Mouse (Mus musculus) MEL (cell line): Measurements from ENCODE around the gene Guca2a. TPM values are rescaled to one million over a fixed set of nuclear protein-coding genes. Genes with fewer than 3 reads are reported as not detected.

Source experiments
- DNase-seq: peaks from one replicate; pipeline ENCODE4 v3.0.0; 2011; ENCODE audit warnings: low read depth, low spot score
- H3K27ac ChIP-seq: 2 replicates; pipeline ENCODE4 v1.5.1; 2012; ENCODE audit warnings: low read depth, mild to moderate bottlenecking, control low read depth, low read length, moderate library complexity; ENCODE audit not compliant: control insufficient read depth
- H3K27me3 ChIP-seq, 2 experiments: fragments of 150-350 bp in 1 of 2; sonication (generic) in 1 of 2; 2 replicates each; pipeline ENCODE4 v1.6.1; 2012; ENCODE audit warnings: low read length in 2 of 2, mild to moderate bottlenecking in 2 of 2, improper control_type of control experiment in 1 of 2, moderate library complexity in 1 of 2; ENCODE audit not compliant: insufficient read depth in 2 of 2, control insufficient read depth in 1 of 2
- H3K36me3 ChIP-seq, 2 experiments: 2 replicates each; pipeline ENCODE4 v1.6.1; 2012 to 2014; ENCODE audit warnings: low read length in 2 of 2, improper control_type of control experiment in 1 of 2, inconsistent platforms in 1 of 2, mild to moderate bottlenecking in 1 of 2; ENCODE audit not compliant: insufficient read depth in 2 of 2, control insufficient read depth in 1 of 2
- H3K4me1 ChIP-seq, 2 experiments: fragments of 150-350 bp in 1 of 2; sonication (generic) in 1 of 2; 2 replicates each; pipeline ENCODE4 v1.6.1; 2012; ENCODE audit warnings: low read length in 2 of 2, improper control_type of control experiment in 1 of 2, mild to moderate bottlenecking in 1 of 2; ENCODE audit not compliant: insufficient read depth in 2 of 2, control insufficient read depth in 1 of 2
- H3K4me3 ChIP-seq, 2 experiments: fragments of 150-350 bp in 1 of 2; sonication (generic) in 1 of 2; 2 replicates each; pipeline ENCODE4 v1.5.1; 2012; ENCODE audit warnings: low read depth in 2 of 2, low read length in 2 of 2, mild to moderate bottlenecking in 2 of 2, moderate library complexity in 2 of 2, control low read depth in 1 of 2, improper control_type of control experiment in 1 of 2; ENCODE audit not compliant: control insufficient read depth in 1 of 2, insufficient read depth in 1 of 2
- H3K79me2 ChIP-seq: 2 replicates; pipeline ENCODE4 v1.6.1; 2012; ENCODE audit warnings: mild to moderate bottlenecking, low read length, moderate library complexity; ENCODE audit not compliant: control insufficient read depth, poor library complexity, insufficient read depth
- H3K9ac ChIP-seq: 2 replicates; pipeline ENCODE4 v1.6.1; 2012; ENCODE audit warnings: low read depth, mild to moderate bottlenecking, control low read depth, low read length, moderate library complexity; ENCODE audit not compliant: control insufficient read depth, poor library complexity, severe bottlenecking
- H3K9me3 ChIP-seq: fragments of 150-350 bp; sonication (generic); replicated peaks from 2 replicates; pipeline ENCODE4 v1.6.1; 2012; ENCODE audit warnings: mild to moderate bottlenecking, low read length, improper control_type of control experiment, moderate library complexity; ENCODE audit not compliant: insufficient read depth
- BHLHE40 ChIP-seq: IDR thresholded peaks from 2 replicates; pipeline ENCODE4 v1.6.1; 2012; ENCODE audit warnings: low read depth, mild to moderate bottlenecking, inconsistent platforms, low read length, improper control_type of control experiment, borderline replicate concordance
- CHD1 ChIP-seq: IDR thresholded peaks from 2 replicates; pipeline ENCODE4 v1.6.1; 2012; ENCODE audit warnings: low read depth, mild to moderate bottlenecking, inconsistent platforms, low read length, improper control_type of control experiment
- CHD2 ChIP-seq: IDR thresholded peaks from 2 replicates; pipeline ENCODE4 v1.6.1; 2011; ENCODE audit warnings: low read length, improper control_type of control experiment
- CTCF ChIP-seq, 3 experiments: IDR thresholded peaks in 2 of 3; conservative IDR thresholded peaks in 1 of 3; 2 replicates each; pipeline ENCODE4 v1.5.1; 2011 to 2012; ENCODE audit warnings: low read length in 3 of 3, low read depth in 2 of 3, mild to moderate bottlenecking in 2 of 3, improper control_type of control experiment in 1 of 3, inconsistent platforms in 1 of 3, mixed read lengths in 1 of 3, moderate library complexity in 1 of 3; ENCODE audit not compliant: control insufficient read depth in 1 of 3, insufficient read depth in 1 of 3, poor library complexity in 1 of 3, severe bottlenecking in 1 of 3
- ELF1 ChIP-seq: IDR thresholded peaks from 2 replicates; pipeline ENCODE4 v1.6.1; 2014; ENCODE audit warnings: low read depth, mild to moderate bottlenecking, inconsistent platforms, low read length, improper control_type of control experiment, moderate library complexity
- EP300 ChIP-seq, 2 experiments: IDR thresholded peaks; 2 replicates each; pipeline ENCODE4 v1.6.1; 2011; ENCODE audit warnings: improper control_type of control experiment in 2 of 2, low read length in 2 of 2, low read depth in 1 of 2, mild to moderate bottlenecking in 1 of 2
- ETS1 ChIP-seq: IDR thresholded peaks from 2 replicates; pipeline ENCODE4 v1.6.1; 2012; ENCODE audit warnings: low read depth, mild to moderate bottlenecking, inconsistent platforms, low read length, improper control_type of control experiment, moderate library complexity
- GABPA ChIP-seq: IDR thresholded peaks from 2 replicates; pipeline ENCODE4 v1.6.1; 2012; ENCODE audit warnings: low read depth, mild to moderate bottlenecking, inconsistent platforms, low read length, improper control_type of control experiment, moderate library complexity
- HCFC1 ChIP-seq: IDR thresholded peaks from 2 replicates; pipeline ENCODE4 v1.6.1; 2012; ENCODE audit warnings: low read depth, mild to moderate bottlenecking, inconsistent platforms, low read length, improper control_type of control experiment, moderate library complexity
- JUND ChIP-seq: IDR thresholded peaks from 2 replicates; pipeline ENCODE4 v1.6.1; 2011; ENCODE audit warnings: low read depth, mild to moderate bottlenecking, improper control_type of control experiment, low read length
- MAFK ChIP-seq: IDR thresholded peaks from 2 replicates; pipeline ENCODE4 v1.6.1; 2011; ENCODE audit warnings: low read depth, mild to moderate bottlenecking, low read length, improper control_type of control experiment, borderline replicate concordance
- MAZ ChIP-seq: IDR thresholded peaks from 2 replicates; pipeline ENCODE4 v1.6.1; 2012; ENCODE audit warnings: low read depth, mild to moderate bottlenecking, inconsistent platforms, low read length, improper control_type of control experiment
- MEF2A ChIP-seq: IDR thresholded peaks from 2 replicates; pipeline ENCODE4 v1.6.1; 2014; ENCODE audit warnings: low read depth, mild to moderate bottlenecking, inconsistent platforms, low read length, improper control_type of control experiment; ENCODE audit not compliant: poor library complexity, insufficient replicate concordance, severe bottlenecking; ENCODE audit errors: extremely low read depth
- MXI1 ChIP-seq: IDR thresholded peaks from 2 replicates; pipeline ENCODE4 v1.6.1; 2011; ENCODE audit warnings: mild to moderate bottlenecking, low read depth, low read length, improper control_type of control experiment
- MYB ChIP-seq: IDR thresholded peaks from 2 replicates; pipeline ENCODE4 v1.6.1; 2011; ENCODE audit warnings: mild to moderate bottlenecking, low read depth, low read length, improper control_type of control experiment
- NELFE ChIP-seq: IDR thresholded peaks from 2 replicates; pipeline ENCODE4 v1.6.1; 2011; ENCODE audit warnings: low read depth, low read length, improper control_type of control experiment
- POLR2A ChIP-seq, 2 experiments: IDR thresholded peaks; 2 replicates each; pipeline ENCODE4 v1.6.1; 2011 to 2012; ENCODE audit warnings: low read length in 2 of 2, mild to moderate bottlenecking in 2 of 2, control low read depth in 1 of 2, improper control_type of control experiment in 1 of 2, low read depth in 1 of 2, moderate library complexity in 1 of 2; ENCODE audit not compliant: control insufficient read depth in 1 of 2, insufficient read depth in 1 of 2, poor library complexity in 1 of 2
- POLR2AphosphoS2 ChIP-seq: IDR thresholded peaks from 2 replicates; pipeline ENCODE4 v1.6.1; 2011; ENCODE audit warnings: low read length, improper control_type of control experiment
- RAD21 ChIP-seq: IDR thresholded peaks from 2 replicates; pipeline ENCODE4 v1.6.1; 2011; ENCODE audit warnings: mild to moderate bottlenecking, low read depth, low read length, improper control_type of control experiment
- RCOR1 ChIP-seq: IDR thresholded peaks from 2 replicates; pipeline ENCODE4 v1.6.1; 2012; ENCODE audit warnings: low read depth, mild to moderate bottlenecking, inconsistent platforms, low read length, improper control_type of control experiment
- TAL1 ChIP-seq: IDR thresholded peaks from 2 replicates; pipeline ENCODE4 v1.6.1; 2012; ENCODE audit warnings: mild to moderate bottlenecking, inconsistent platforms, low read length, moderate library complexity, mixed read lengths
- TBP ChIP-seq: IDR thresholded peaks from 2 replicates; pipeline ENCODE4 v1.8.0; 2011; ENCODE audit warnings: low read depth, low read length, improper control_type of control experiment
- TCF12 ChIP-seq: IDR thresholded peaks from 2 replicates; pipeline ENCODE4 v1.6.1; 2014; ENCODE audit warnings: low read depth, mild to moderate bottlenecking, inconsistent platforms, low read length, improper control_type of control experiment, moderate library complexity
- UBTF ChIP-seq: IDR thresholded peaks from 2 replicates; pipeline ENCODE4 v1.6.1; 2012; ENCODE audit warnings: low read depth, mild to moderate bottlenecking, inconsistent platforms, low read length, improper control_type of control experiment, moderate library complexity, borderline replicate concordance; ENCODE audit not compliant: insufficient read depth
- USF1 ChIP-seq: IDR thresholded peaks from 2 replicates; pipeline ENCODE4 v1.6.1; 2014; ENCODE audit warnings: low read depth, mild to moderate bottlenecking, inconsistent platforms, low read length, improper control_type of control experiment, moderate library complexity
- USF2 ChIP-seq, 2 experiments: IDR thresholded peaks; 2 replicates each; pipeline ENCODE4 v1.6.1; 2011 to 2012; ENCODE audit warnings: improper control_type of control experiment in 2 of 2, low read length in 2 of 2, borderline replicate concordance in 1 of 2, inconsistent platforms in 1 of 2, low read depth in 1 of 2, mild to moderate bottlenecking in 1 of 2; ENCODE audit not compliant: insufficient read depth in 1 of 2
- ZC3H11A ChIP-seq: IDR thresholded peaks from 2 replicates; pipeline ENCODE4 v1.6.1; 2012; ENCODE audit warnings: low read depth, mild to moderate bottlenecking, inconsistent platforms, low read length, improper control_type of control experiment
- ZKSCAN1 ChIP-seq: IDR thresholded peaks from 2 replicates; pipeline ENCODE4 v1.6.1; 2012; ENCODE audit warnings: low read depth, mild to moderate bottlenecking, inconsistent platforms, low read length, improper control_type of control experiment, moderate library complexity
- ZNF384 ChIP-seq: IDR thresholded peaks from 2 replicates; pipeline ENCODE4 v1.6.1; 2012; ENCODE audit warnings: low read depth, mild to moderate bottlenecking, inconsistent platforms, low read length, improper control_type of control experiment
- polyA plus RNA-seq, 2 experiments: library from polyadenylated mRNA; stranded (reverse) in 1 of 2; unstranded in 1 of 2; fragments of >175 nt in 1 of 2; fragments of >200 nt in 1 of 2; gene quantifications; 2 replicates each; pipeline versions ENCODE4 v1.2.1 to v1.2.4; 2012; ENCODE audit warnings: low replicate concordance in 2 of 2, low read depth in 1 of 2; ENCODE audit not compliant: insufficient read length in 2 of 2, insufficient read depth in 1 of 2, missing spikeins in 1 of 2
- total RNA-seq: library from RNA; depleted of rRNA; stranded (reverse); fragments of 300-350 nt; gene quantifications from 2 replicates; pipeline ENCODE4 v1.2.3, GENCODE M21; 2012

Guca2a gene
- total and polyA plus RNA-seq, 3 experiments = not detected

- Histone ChIP-seq H3K9me3 (no peaks in the 10 kb centered on the region), H3K4me3 (no peak overlapping the region), H3K36me3 (peaks cover 0 to 14% of the 10 kb centered on the region in 2 experiments; a peak in 2 of 4 replicates), H3K79me2 (no peaks in the 10 kb centered on the region), H3K27me3 (no peaks in the 10 kb centered on the region; a peak in 1 of 4 replicates), H3K27ac (no peak overlapping the region), H3K9ac (no peak overlapping the region), H3K4me1 (peaks cover 2 to 15% of the 10 kb centered on the region in 2 experiments; a peak in 3 of 4 replicates)
- no peak for TF ChIP-seq TBP
- TF ChIP-seq BHLHE40 = no peak
- no peak for TF ChIP-seq MAFK
- no peak for TF ChIP-seq ELF1
- TF ChIP-seq ZC3H11A = no peak
- no peak for TF ChIP-seq ETS1
- TF ChIP-seq RAD21 = no peak
- no peak for TF ChIP-seq TCF12
- TF ChIP-seq CHD1 = no peak
- TF ChIP-seq POLR2A (IDR thresholded peaks at IDR 0.05; ENCODE audit: control insufficient read depth in 1 of 2, insufficient read depth in 1 of 2, low read depth in 1 of 2, low read length in 2 of 2, poor library complexity in 1 of 2) = no peak
- TF ChIP-seq POLR2AphosphoS2 = no peak
- TF ChIP-seq TAL1 = no peak
- no peak for TF ChIP-seq ZKSCAN1
- no peak for TF ChIP-seq CTCF (IDR thresholded peaks at IDR 0.05 in 2 of 3, conservative IDR thresholded peaks at IDR 0.05 in 1 of 3; ENCODE audit: control insufficient read depth in 1 of 3, insufficient read depth in 1 of 3, low read depth in 2 of 3, low read length in 3 of 3, poor library complexity in 1 of 3, severe bottlenecking in 1 of 3)
- no peak for TF ChIP-seq MEF2A
- TF ChIP-seq USF2 (IDR thresholded peaks at IDR 0.05; ENCODE audit: borderline replicate concordance in 1 of 2, insufficient read depth in 1 of 2, low read depth in 1 of 2, low read length in 2 of 2) = no peak
- no peak for TF ChIP-seq HCFC1
- TF ChIP-seq CHD2 = no peak
- no peak for DNase-seq
These were observed 773 bp upstream of the Guca2a start for GRCm38 (mm10) chr4:119636731-119637130.

GRCm38 (mm10) chr4:119637946-119638345 is 442 bp downstream of the Guca2a start:
- Histone ChIP-seq H3K27me3 (no peaks in the 10 kb centered on the region; a peak in 1 of 4 replicates), H3K79me2 (no peaks in the 10 kb centered on the region), H3K9me3 (no peaks in the 10 kb centered on the region), H3K4me1 (peaks cover under 1 to 8% of the 10 kb centered on the region in 2 experiments; a peak in 3 of 4 replicates), H3K9ac (no peak overlapping the region), H3K4me3 (no peak overlapping the region)
- TF ChIP-seq USF1 (no peak), RCOR1 (no peak), CHD1 (no peak), MAFK (no peak), TAL1 (no peak), JUND (no peak), ZC3H11A (no peak), HCFC1 (no peak), ZNF384 (no peak), GABPA (no peak), CHD2 (no peak), MAZ (no peak), NELFE (no peak), MYB (no peak), TBP (no peak), UBTF (no peak), MEF2A (no peak), EP300 (IDR thresholded peaks at IDR 0.05; ENCODE audit: low read depth in 1 of 2, low read length in 2 of 2) (no peak), POLR2A (IDR thresholded peaks at IDR 0.05; ENCODE audit: control insufficient read depth in 1 of 2, insufficient read depth in 1 of 2, low read depth in 1 of 2, low read length in 2 of 2, poor library complexity in 1 of 2) (no peak), MXI1 (no peak)
- TF ChIP-seq, all 39 proteins: peak for 0
- Histone ChIP-seq H3K27ac (no peak overlapping the region), H3K36me3 (peaks cover 0 to 7% of the 10 kb centered on the region in 2 experiments; a peak in 2 of 4 replicates)
- DNase-seq = no peak
